Mouse (Mus musculus): ENCODE measurements around the gene Fancc.
"Not testable (repeated sequence)": the region's sequence is repeated elsewhere in the genome, so short reads cannot be mapped to it uniquely, and the experiment has no call there.

Fancc gene

GRCm38 (mm10) chr13:63514931-63515360, 17.9 kb upstream of the Fancc start:
- DNase-seq = no peak

DNA sequence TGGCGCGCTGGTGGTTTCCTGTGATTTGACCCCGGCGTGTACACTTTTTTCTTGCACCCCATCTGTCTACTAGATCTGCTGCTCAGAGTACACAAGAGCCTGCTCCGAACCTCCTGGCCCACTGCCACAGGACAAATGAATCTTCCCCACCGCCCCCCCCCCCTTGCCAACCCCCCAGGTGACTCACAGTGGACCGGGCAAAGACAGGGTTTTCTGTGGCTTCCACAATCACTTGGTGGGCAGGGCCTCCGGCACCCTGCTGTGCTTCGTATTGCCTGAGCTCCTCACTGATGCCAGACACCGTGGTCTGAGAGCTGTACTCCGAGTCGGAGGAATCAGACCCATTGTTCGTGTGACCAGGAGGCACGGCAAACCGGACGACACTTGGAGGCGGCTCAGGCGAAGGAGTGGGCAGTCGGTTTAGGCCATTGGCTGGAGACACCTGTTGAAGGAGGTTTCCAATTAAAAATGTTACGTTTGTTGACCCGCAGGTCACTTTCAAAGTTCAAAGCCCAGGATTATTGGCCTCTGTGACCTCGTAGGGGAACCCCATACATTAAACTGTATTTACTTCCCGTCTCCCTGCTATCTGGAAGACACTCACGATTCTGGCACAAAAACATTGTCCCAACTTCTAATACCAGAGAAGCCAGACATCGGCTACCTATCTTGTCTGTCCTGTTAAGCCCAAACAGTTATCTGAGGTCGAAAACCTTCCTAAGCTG, 16.5 kb upstream of the Fancc start:
- no peak for DNase-seq

GRCm38 (mm10) chr13:63512411-63512810, 15.3 kb upstream of the Fancc start:
- DNase-seq = no peak

DNA sequence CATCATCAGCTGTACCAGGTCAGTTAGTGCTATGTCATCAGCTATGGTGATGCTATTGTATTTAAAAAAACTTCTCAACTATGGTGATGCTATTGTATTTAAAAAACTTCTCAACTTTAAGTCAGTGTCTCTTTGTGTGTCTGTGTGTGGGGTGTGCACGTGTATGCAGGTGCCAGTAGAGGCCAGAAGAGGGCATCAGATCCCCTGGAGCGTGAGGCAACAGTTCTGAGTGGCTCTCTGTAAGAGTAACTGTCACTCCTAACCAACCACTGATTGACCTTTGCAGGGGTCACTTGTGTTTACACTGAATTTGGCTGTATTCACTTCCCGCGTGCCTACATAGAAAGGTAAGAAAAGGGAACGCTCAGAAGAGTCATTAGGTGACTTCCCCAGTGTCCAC, 10.7 kb upstream of the Fancc start:
- DNase-seq = no peak

GRCm38 (mm10) chr13:63507001-63507556, 10.0 kb upstream of the Fancc start:
- DNase-seq = no peak

- no peak for DNase-seq
These were observed 9.3 kb upstream of the Fancc start for GRCm38 (mm10) chr13:63506364-63506763.

- DNase-seq = no peak
These were observed 5.3 kb upstream of the Fancc start for GRCm38 (mm10) chr13:63502391-63502790.

DNA sequence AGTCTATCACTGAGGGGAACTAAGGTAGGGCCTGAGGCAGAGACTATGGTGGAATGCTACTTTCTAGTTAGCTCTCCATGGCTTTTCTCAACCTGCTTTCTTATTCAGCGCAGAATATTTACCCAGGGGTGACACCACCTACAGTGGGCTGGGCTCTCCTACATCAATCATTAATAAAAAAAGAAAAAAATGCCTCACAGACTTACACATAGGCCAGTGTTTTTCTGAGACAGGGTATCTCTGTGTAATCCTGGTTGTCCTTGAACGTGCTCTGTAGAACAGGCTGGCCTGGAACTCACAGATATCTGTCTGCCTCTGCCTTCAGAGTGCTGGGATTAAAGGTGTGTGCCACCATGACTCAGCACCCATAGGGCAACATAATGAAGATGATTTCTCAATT, 2.4 kb upstream of the Fancc start:
- DNase-seq = no peak

DNA sequence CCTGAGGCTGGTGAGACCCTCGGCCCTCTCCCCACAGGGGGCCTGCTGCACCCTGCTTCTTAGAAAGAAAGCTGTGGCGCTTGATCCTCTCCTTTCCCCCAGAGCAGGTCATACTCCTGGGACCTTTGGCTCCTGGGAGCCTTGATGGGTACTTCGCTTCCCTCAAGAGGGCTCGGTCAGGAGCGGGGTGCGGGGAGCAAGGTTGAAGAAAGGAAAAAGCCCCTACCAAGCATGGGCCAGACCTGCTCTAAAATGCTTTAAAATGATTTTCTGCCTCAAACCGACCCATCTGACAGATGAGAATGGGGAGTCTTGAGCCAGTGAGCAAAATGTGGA, 9.4 kb downstream of the Fancc start:
- DNase-seq = no peak

GRCm38 (mm10) chr13:63486791-63487706, 10.0 kb downstream of the Fancc start:
- no peak for DNase-seq

DNA sequence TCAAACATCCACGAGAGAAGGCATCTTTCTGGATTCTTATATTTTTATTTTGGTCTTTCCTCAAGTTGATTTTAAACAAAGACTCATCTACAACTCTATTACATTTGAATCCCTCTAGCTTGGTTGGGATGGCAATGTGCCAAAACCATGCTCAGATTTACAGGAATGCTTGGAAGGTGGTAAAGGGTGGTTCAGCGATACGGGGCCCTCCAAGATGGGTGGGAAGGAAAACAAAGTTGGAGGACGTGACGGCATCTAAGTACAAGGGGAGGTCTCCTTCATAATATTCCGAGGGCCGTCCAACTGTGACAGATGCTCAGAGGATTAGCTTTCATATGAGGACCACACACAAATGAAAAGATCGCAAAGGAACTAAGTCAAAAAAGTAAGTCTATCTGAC, 21.7 kb downstream of the Fancc start:
- peak in 1 of 2 experiments; percentile 21 for DNase-seq

DNA sequence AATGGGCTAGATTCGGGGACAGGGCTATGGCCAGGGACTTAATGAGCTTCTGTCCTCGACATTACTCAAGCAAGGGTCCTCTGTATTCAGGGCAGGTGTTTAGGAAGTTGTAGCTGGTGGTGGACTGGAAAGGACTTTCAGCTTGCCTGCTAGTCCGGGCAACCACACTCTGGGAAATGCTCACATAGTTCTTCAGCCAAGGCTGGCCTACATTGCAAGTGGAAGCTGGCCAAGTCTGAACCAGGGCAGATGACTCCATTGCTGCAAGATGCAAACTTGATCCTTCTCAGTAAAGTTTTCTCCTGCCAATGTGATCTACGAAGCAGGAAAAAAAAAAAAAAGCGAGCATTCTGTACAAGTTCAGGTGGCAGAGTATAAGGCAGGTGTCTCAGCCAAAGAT, 44.2 kb downstream of the Fancc start:
- DNase-seq = no peak

- no peak for DNase-seq
These were observed 45.9 kb downstream of the Fancc start for GRCm38 (mm10) chr13:63451140-63451539.

DNA sequence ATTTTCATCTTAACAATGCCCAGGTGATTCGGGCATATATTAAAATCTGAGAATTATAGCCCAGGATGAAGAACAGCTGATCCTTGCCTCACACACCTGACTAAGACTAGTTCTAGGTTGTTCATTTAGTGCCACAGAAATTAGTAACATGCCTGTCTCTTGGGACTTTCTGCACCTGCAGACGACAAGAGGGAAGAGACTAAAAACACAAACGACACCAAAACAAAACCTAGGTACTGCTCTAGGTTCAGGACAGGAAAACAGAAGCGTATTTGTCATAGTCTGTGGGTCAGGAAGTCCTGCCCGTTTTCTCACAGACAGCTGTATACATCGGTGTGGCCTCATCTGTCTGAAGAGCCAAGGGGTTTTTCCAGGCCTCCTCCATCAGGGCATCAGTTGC, 51.7 kb downstream of the Fancc start:
- DNase-seq = no peak

GRCm38 (mm10) chr13:63432759-63433158, 64.3 kb downstream of the Fancc start:
- peak in 1 of 2 experiments; percentile 32 for DNase-seq

DNA sequence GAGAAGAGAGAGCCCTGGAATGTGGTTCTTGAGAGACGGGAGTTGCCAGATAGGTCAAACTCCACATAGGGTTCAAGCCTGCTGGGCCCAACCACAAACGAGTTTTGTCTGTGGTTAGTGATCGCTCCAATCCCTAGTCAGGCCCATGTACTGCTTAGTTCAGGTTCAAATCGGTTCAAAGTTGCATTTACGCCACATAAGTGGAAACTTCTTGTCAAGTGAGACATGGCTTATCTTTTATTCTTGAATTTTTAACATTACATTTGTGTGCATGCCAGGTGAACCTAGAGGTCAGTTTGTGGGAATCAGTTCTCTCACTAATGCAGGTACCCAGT, 65.3 kb downstream of the Fancc start:
- DNase-seq = no peak

- peak; percentile 98 to 99 for DNase-seq
These were observed 65.8 kb downstream of the Fancc start for GRCm38 (mm10) chr13:63431030-63431856.

DNA sequence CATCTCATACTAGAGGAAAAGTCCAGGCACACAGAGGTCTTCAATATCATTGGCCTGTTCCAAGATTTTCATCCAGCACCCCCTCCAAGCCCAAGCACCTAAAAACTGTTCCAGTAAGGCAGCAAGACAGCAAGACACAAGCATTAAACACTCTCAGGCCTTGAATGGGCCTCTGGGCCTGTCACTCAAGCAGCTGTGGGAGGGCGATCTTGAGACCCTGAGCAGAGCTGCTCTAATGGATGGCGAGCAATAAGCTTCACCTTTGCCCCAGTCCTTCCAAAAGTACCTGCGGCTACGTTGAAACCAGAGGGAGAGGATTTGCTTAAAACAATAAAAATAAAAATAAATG, 66.4 kb downstream of the Fancc start:
- no peak for DNase-seq

- no peak for DNase-seq
These were observed 66.9 kb downstream of the Fancc start for GRCm38 (mm10) chr13:63430206-63430605.

- DNase-seq = not testable (repeated sequence)
These were observed 68.9 kb downstream of the Fancc start for GRCm38 (mm10) chr13:63428211-63428610.

- DNase-seq = peak in 1 of 2 experiments; percentile 33
These were observed 74.0 kb downstream of the Fancc start for GRCm38 (mm10) chr13:63423060-63423459.

GRCm38 (mm10) chr13:63421225-63421624, 75.9 kb downstream of the Fancc start:
- DNase-seq = no peak

DNA sequence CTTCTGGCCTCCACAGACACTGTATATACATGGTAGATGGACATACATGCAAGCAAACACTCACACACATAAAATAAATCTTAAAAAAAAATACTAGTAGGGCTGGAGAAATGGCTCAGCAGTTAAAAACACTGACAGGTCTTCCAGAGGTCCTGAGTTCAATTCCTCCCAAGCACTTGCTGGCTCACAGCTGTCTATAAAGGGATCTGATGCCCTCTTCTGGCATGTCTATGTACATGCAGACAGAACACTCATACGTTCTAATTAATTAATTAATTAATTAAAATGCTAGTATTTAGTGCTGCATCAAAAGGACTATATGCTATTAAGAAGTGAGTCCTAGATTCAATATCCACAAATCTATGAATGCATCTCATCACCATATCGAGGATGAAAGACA, 78.9 kb downstream of the Fancc start:
- no peak for DNase-seq

Measured in kidney, postnatal 25 days (tissue).